In genomic region chr9:62123496-62123895, GRCm38 (mm10) we compare ENCODE assay signal across 8 mouse cellular contexts. TPM values are rescaled to one million over a fixed set of nuclear protein-coding genes. Genes with fewer than 3 reads are reported as not detected.
A peak's percentile ranks its signal among the peaks of the same experiment; 100 is the strongest.
DNase-seq lines count a peak whose midpoint lies in the region; ATAC-seq and TF ChIP-seq lines count a peak whose summit lies in the region.

No protein-coding gene starts in this region.

- H3K9ac ChIP-seq in heart, embryonic 13.5 days: peak overlapping the region; percentile 76
- peak overlapping the region; percentile 57 for H3K9ac ChIP-seq in MEL (ENCODE audit: control insufficient read depth, low read depth, low read length, poor library complexity, severe bottlenecking)
- H3K9ac ChIP-seq in forebrain, postnatal 0 days: peak overlapping the region; percentile 52; the same call in 1 of the 2 replicates
- peak overlapping the region; percentile 72 for H3K9ac ChIP-seq in liver, embryonic 16.5 days (ENCODE audit: low read depth, low read length)

- peak overlapping the region; percentile 97 for H3K4me2 ChIP-seq in heart, embryonic 13.5 days
- peak overlapping the region; percentile 64 for H3K4me2 ChIP-seq in forebrain, postnatal 0 days (ENCODE audit: low read depth)
- H3K4me2 ChIP-seq in liver, embryonic 16.5 days (ENCODE audit: low read depth, low read length): peak overlapping the region; percentile 99

- no peak for ATAC-seq in heart, embryonic 13.5 days (ENCODE audit: extremely low read depth, insufficient number of reproducible peaks, low FRiP score, low TSS enrichment)
- ATAC-seq in forebrain, postnatal 0 days: no peak
- ATAC-seq in liver, embryonic 16.5 days (ENCODE audit: low read depth): no peak

- peaks cover 7% of the 10 kb centered on the region for H3K79me2 ChIP-seq in MEL (ENCODE audit: control insufficient read depth, insufficient read depth, low read length, poor library complexity)

- TF ChIP-seq POLR2A in MEL (IDR thresholded peaks at IDR 0.05; ENCODE audit: control insufficient read depth in 1 of 2, insufficient read depth in 1 of 2, low read depth in 1 of 2, low read length in 2 of 2, poor library complexity in 1 of 2): no peak

- peaks cover 14% of the 10 kb centered on the region for H3K4me1 ChIP-seq in heart, embryonic 13.5 days
- peaks cover 5 to 13% of the 10 kb centered on the region in 2 experiments; a peak in 2 of 4 replicates for H3K4me1 ChIP-seq in MEL (ENCODE audit: control insufficient read depth in 1 of 2, insufficient read depth in 2 of 2, low read length in 2 of 2)
- H3K4me1 ChIP-seq in forebrain, postnatal 0 days (ENCODE audit: insufficient read depth): 0 out of 2 replicates have a peak, but pooled peaks cover 4% of the 10 kb centered on the region
- H3K4me1 ChIP-seq in liver, embryonic 16.5 days (ENCODE audit: control insufficient read depth, low read depth, low read length): peaks cover 13% of the 10 kb centered on the region

- H3K36me3 ChIP-seq in heart, embryonic 13.5 days: no peaks in the 10 kb centered on the region
- H3K36me3 ChIP-seq in MEL (ENCODE audit: control insufficient read depth in 1 of 2, insufficient read depth in 2 of 2, low read length in 2 of 2): peaks cover 0 to 21% of the 10 kb centered on the region in 2 experiments; a peak in 2 of 4 replicates
- no peaks in the 10 kb centered on the region for H3K36me3 ChIP-seq in forebrain, postnatal 0 days (ENCODE audit: insufficient read depth)
- H3K36me3 ChIP-seq in liver, embryonic 16.5 days (ENCODE audit: control insufficient read depth, insufficient read depth): no peaks in the 10 kb centered on the region

- H3K27me3 ChIP-seq in heart, embryonic 13.5 days (replicated peaks): 0 out of 2 replicates have a peak, but pooled peaks cover 3% of the 10 kb centered on the region
- H3K27me3 ChIP-seq in MEL (ENCODE audit: control insufficient read depth in 1 of 2, insufficient read depth in 2 of 2, low read length in 2 of 2): peaks cover 0 to 2% of the 10 kb centered on the region in 2 experiments; a peak in 2 of 4 replicates
- H3K27me3 ChIP-seq in forebrain, postnatal 0 days (ENCODE audit: insufficient read depth, low read length): no peaks in the 10 kb centered on the region
- H3K27me3 ChIP-seq in liver, embryonic 16.5 days (ENCODE audit: control insufficient read depth, insufficient read depth, low read depth, low read length): peaks cover 7% of the 10 kb centered on the region; the same call in 1 of the 2 replicates

- intact Hi-C loops in heart, postnatal 36 days (cut with DNase I): loop anchor here (2.0 to 10.0 kb wide), 4 partner anchors 79 to 221 kb away; partner anchors contain the start of genes Anp32a and Kif23

- 0 out of 2 replicates have a peak overlapping the region, but pooled peaks have one; percentile 40 for H3K27ac ChIP-seq in heart, embryonic 13.5 days (replicated peaks)
- peak overlapping the region; percentile 45 for H3K27ac ChIP-seq in MEL (ENCODE audit: control insufficient read depth, low read depth, low read length)
- H3K27ac ChIP-seq in forebrain, postnatal 0 days (ENCODE audit: low read depth, low read length): no peak overlapping the region
- peak overlapping the region; percentile 71 for H3K27ac ChIP-seq in liver, embryonic 16.5 days (ENCODE audit: low read length)

- TF ChIP-seq RAD21 in MEL (IDR thresholded peaks at IDR 0.05; ENCODE audit: low read depth, low read length): no peak

- WGBS in heart, embryonic 13.5 days: 63% methylated on average over 3 of the region's 3 CpGs
- 46% methylated on average over 3 of the region's 3 CpGs for WGBS in forebrain, postnatal 0 days
- 53% methylated on average over 3 of the region's 3 CpGs for WGBS in liver, embryonic 16.5 days (ENCODE audit: insufficient replicate concordance)

- TF ChIP-seq CTCF in MEL (IDR thresholded peaks at IDR 0.05 in 2 of 3, conservative IDR thresholded peaks at IDR 0.05 in 1 of 3; ENCODE audit: control insufficient read depth in 1 of 3, insufficient read depth in 1 of 3, low read depth in 2 of 3, low read length in 3 of 3, poor library complexity in 1 of 3, severe bottlenecking in 1 of 3): no peak
- TF ChIP-seq CTCF in forebrain, postnatal 0 days (IDR thresholded peaks at IDR 0.05; ENCODE audit: low read depth): no peak

- H3K4me3 ChIP-seq in heart, embryonic 13.5 days: peak overlapping the region; percentile 81
- peak overlapping the region; percentile 72 to 84 for H3K4me3 ChIP-seq in MEL (ENCODE audit: control insufficient read depth in 1 of 2, insufficient read depth in 1 of 2, low read depth in 2 of 2, low read length in 2 of 2)
- peak overlapping the region; percentile 87 for H3K4me3 ChIP-seq in forebrain, postnatal 0 days (ENCODE audit: low read depth, low read length)
- peak overlapping the region; percentile 80 for H3K4me3 ChIP-seq in liver, embryonic 16.5 days (ENCODE audit: low read depth, low read length)

- H3K9me3 ChIP-seq in heart, embryonic 13.5 days: no peaks in the 10 kb centered on the region
- H3K9me3 ChIP-seq in MEL (replicated peaks; ENCODE audit: insufficient read depth, low read length): no peaks in the 10 kb centered on the region
- H3K9me3 ChIP-seq in forebrain, postnatal 0 days (ENCODE audit: low read length): no peaks in the 10 kb centered on the region
- H3K9me3 ChIP-seq in liver, embryonic 16.5 days (replicated peaks; ENCODE audit: control insufficient read depth, low read length): no peaks in the 10 kb centered on the region

- TF ChIP-seq EP300 in MEL (IDR thresholded peaks at IDR 0.05; ENCODE audit: low read depth in 1 of 2, low read length in 2 of 2): no peak

- DNase-seq in heart, postnatal 36 days: no peak
- DNase-seq in MEL (ENCODE audit: low read depth, low spot score): no peak
- no peak for DNase-seq in forebrain, postnatal 0 days
- DNase-seq in B cell, adult 2 months: no peak
- no peak for DNase-seq in left cerebral cortex, adult 18-20 months (ENCODE audit: low spot score in 2 of 2)
- no peak for DNase-seq in thymus, postnatal 36 days

TF ChIP-seq in MEL, 35 proteins besides CTCF, POLR2A, EP300 and RAD21:
- TF ChIP-seq ZMIZ1 (IDR thresholded peaks at IDR 0.05; ENCODE audit: low read depth, low read length) (0 out of 2 replicates have a peak, but pooled peaks have one; percentile 23), MEF2A (IDR thresholded peaks at IDR 0.05; ENCODE audit: extremely low read depth, insufficient replicate concordance, low read depth, low read length, poor library complexity, severe bottlenecking) (no peak)

RNA-seq across cellular contexts. Expression of gene Glce, which starts 1.0 kb away (rescaled TPM):
- polyA plus RNA-seq in heart, embryonic 13.5 days (2015; fragmentation: Nextera tagmentation; extraction: Ambion mirVana): 8.9 and 10.4 TPM in 2 replicates
- 10 to 100 TPM; 11.7 TPM for total RNA-seq in heart, postnatal 36 days (2021)
- total RNA-seq in MEL (2012; rRNA removed): 11.8 and 12.2 TPM in 2 replicates
- polyA plus RNA-seq in MEL (2012; ENCODE audit: insufficient read depth in 1 of 2, insufficient read length in 2 of 2, low read depth in 1 of 2, low replicate concordance in 2 of 2, missing spikeins in 1 of 2): 1 to 10 TPM in 1 of 2 experiments, not detected in 1; 9.2 TPM
- total RNA-seq in forebrain, postnatal 0 days (2014; rRNA removed): 33.9 and 36.9 TPM in 2 replicates
- polyA plus RNA-seq in forebrain, postnatal 0 days (2015; fragmentation: Nextera tagmentation; extraction: Ambion mirVana): 12.0 and 15.3 TPM in 2 replicates
- 5.8 and 6.0 TPM in 2 replicates for polyA plus RNA-seq in liver, embryonic 16.5 days (2015; fragmentation: Nextera tagmentation; extraction: Ambion mirVana)
- total RNA-seq in left cerebral cortex, adult 18-20 months (2021): 10 to 100 TPM; 37.1 to 37.8 TPM
